Mouse (Mus musculus) stomach, embryonic 14.5 days (tissue): ENCODE data around the gene Acap2. TPM values are rescaled to one million over a fixed set of nuclear protein-coding genes. Genes with fewer than 3 reads are reported as not detected.

Source experiments
- ATAC-seq: fragments of 200-750 bp; cut with Nextera tagmentation; 2 replicates; pipeline ENCODE4 v1.8.0; 2017; ENCODE audit warnings: low read depth, moderate TSS enrichment; ENCODE audit not compliant: insufficient number of reproducible peaks, insufficient read depth, low FRiP score
- H3K27ac ChIP-seq: fragments of 300-500 bp; sonication (generic); 2 replicates; pipeline ENCODE4 v1.5.1; 2014; ENCODE audit warnings: mild to moderate bottlenecking, low read length, moderate library complexity, mixed read lengths
- H3K27me3 ChIP-seq: fragments of 300-500 bp; sonication (generic); 2 replicates; pipeline ENCODE4 v1.6.1; 2014; ENCODE audit warnings: low read length, control low read depth, mixed read lengths; ENCODE audit not compliant: control insufficient read depth, insufficient read depth
- H3K36me3 ChIP-seq: fragments of 300-500 bp; sonication (generic); 2 replicates; pipeline ENCODE4 v1.6.1; 2014; ENCODE audit warnings: mild to moderate bottlenecking, control low read depth, low read length, moderate library complexity, mixed read lengths; ENCODE audit not compliant: control insufficient read depth, insufficient read depth
- H3K4me1 ChIP-seq: fragments of 300-500 bp; sonication (generic); 2 replicates; pipeline ENCODE4 v1.6.1; 2014; ENCODE audit warnings: low read length, control low read depth, mixed read lengths; ENCODE audit not compliant: control insufficient read depth, insufficient read depth
- H3K4me2 ChIP-seq: fragments of 300-500 bp; sonication (generic); replicated peaks from 2 replicates; pipeline ENCODE4 v1.6.1; 2014; ENCODE audit warnings: low read depth, low read length, control low read depth
- H3K4me3 ChIP-seq: fragments of 300-500 bp; sonication (generic); 2 replicates; pipeline ENCODE4 v1.5.1; 2014; ENCODE audit warnings: low read depth, low read length, control low read depth
- H3K9ac ChIP-seq: fragments of 300-500 bp; sonication (generic); replicated peaks from 2 replicates; pipeline ENCODE4 v1.6.1; 2014; ENCODE audit warnings: low read depth, mild to moderate bottlenecking, control low read depth, low read length, moderate library complexity, mixed read lengths
- H3K9me3 ChIP-seq: fragments of 300-500 bp; sonication (generic); 2 replicates; pipeline ENCODE4 v1.6.1; 2016; ENCODE audit warnings: low read depth, low read length, control low read depth; ENCODE audit not compliant: control insufficient read depth
- WGBS: fragments of 180-500 bp; shearing (Covaris S2); extraction: QIAGEN DNeasy Blood & Tissue Kit; methylation state at CpG from one replicate; pipeline ENCODE4 v1.1.7; 2014; 5-methylcytosine and 5-hydroxymethylcytosine counted together
- polyA plus RNA-seq: library from polyadenylated mRNA; unstranded; fragments of >200 nt; fragmentation: Nextera tagmentation; extraction: Ambion mirVana; gene quantifications from 2 replicates; pipeline ENCODE4 v1.2.1, GENCODE M21; 2014

Acap2 gene
- polyA plus RNA-seq, 1 experiment from 2014 or later, result 24.9 TPM

GRCm38 (mm10) chr16:31170297-31170696 is 30.7 kb downstream of the Acap2 start:
- Histone ChIP-seq H3K36me3 (no peaks in the 10 kb centered on the region), H3K9me3 (no peaks in the 10 kb centered on the region), H3K27me3 (no peaks in the 10 kb centered on the region), H3K4me2 (no peak overlapping the region), H3K4me3 (no peak overlapping the region), H3K27ac (no peak overlapping the region), H3K4me1 (peaks cover 18% of the 10 kb centered on the region), H3K9ac (no peak overlapping the region)
- ATAC-seq, result no peak
- 94% methylated on average over 8 of the region's 8 CpGs for WGBS

- no peak overlapping the region for H3K9ac ChIP-seq
- H3K9me3 ChIP-seq, result no peaks in the 10 kb centered on the region
- peaks cover 22% of the 10 kb centered on the region for H3K4me1 ChIP-seq
- H3K4me2 ChIP-seq, result no peak overlapping the region
- no peak overlapping the region for H3K4me3 ChIP-seq
- no peaks in the 10 kb centered on the region for H3K27me3 ChIP-seq
- H3K27ac ChIP-seq, result no peak overlapping the region
- no peaks in the 10 kb centered on the region for H3K36me3 ChIP-seq
- no peak for ATAC-seq
Measured at GRCm38 (mm10) chr16:31169596-31169995, 31.4 kb downstream of the Acap2 start.

GRCm38 (mm10) chr16:31167934-31168333 is 33.1 kb downstream of the Acap2 start:
- no peak overlapping the region for H3K9ac ChIP-seq
- no peaks in the 10 kb centered on the region for H3K9me3 ChIP-seq
- no peak overlapping the region for H3K4me2 ChIP-seq
- peaks cover 22% of the 10 kb centered on the region for H3K4me1 ChIP-seq
- H3K27ac ChIP-seq, result no peak overlapping the region
- no peaks in the 10 kb centered on the region for H3K36me3 ChIP-seq
- no peaks in the 10 kb centered on the region for H3K27me3 ChIP-seq
- ATAC-seq, result no peak
- no peak overlapping the region for H3K4me3 ChIP-seq
- WGBS, result 47% methylated on average over 7 of the region's 7 CpGs

DNA sequence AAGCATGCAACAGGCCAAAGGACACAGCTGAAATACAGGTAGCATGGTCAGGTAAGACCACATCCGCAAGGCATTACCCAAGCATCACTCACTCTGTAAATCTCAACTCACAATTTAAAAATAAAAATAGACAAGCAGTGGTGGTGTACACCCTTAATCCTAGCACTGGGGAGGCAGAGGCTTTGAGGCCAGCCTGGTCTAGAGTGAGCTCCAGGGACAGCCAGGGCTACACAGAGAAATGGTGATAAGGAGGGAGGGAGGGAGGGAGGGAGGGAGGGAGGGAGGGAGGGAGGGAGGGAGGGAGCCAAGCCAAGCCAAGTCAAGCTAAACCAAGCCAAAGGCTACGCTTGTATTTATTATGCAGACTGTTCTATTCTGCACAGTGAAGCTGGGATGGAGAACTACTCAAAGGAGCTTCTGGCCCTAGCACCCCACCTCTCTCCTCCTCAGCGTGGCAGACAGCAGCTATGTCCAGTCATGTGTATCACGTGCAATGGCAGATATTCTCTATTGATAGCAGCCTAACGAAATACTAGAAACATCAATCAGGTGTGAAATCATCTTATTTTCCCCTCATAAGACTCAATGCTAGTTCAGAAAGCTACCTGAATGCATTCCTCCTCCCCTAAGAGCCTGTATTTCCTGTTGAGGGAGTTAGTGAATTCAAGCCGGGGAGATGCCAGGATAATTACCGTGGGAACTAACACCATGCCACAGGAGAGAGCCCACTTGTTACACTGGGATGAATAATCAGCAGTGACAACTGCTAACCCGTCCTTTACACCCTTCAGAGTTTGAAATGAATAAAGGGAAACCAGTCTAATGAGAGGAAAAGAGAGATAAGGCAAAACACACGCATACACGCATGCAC is 33.8 kb downstream of the Acap2 start:
- H3K9me3 ChIP-seq, result no peaks in the 10 kb centered on the region
- ATAC-seq, result no peak
- H3K4me3 ChIP-seq, result no peak overlapping the region
- 63% methylated on average over 10 of the region's 10 CpGs for whole genome bisulfite sequencing
- H3K4me1 ChIP-seq, result peaks cover 22% of the 10 kb centered on the region
- no peak overlapping the region for H3K27ac ChIP-seq
- no peaks in the 10 kb centered on the region for H3K27me3 ChIP-seq
- H3K36me3 ChIP-seq, result no peaks in the 10 kb centered on the region
- H3K4me2 ChIP-seq, result no peak overlapping the region
- no peak overlapping the region for H3K9ac ChIP-seq

GRCm38 (mm10) chr16:31165907-31166306 is 35.1 kb downstream of the Acap2 start:
- Histone ChIP-seq H3K9ac (no peak overlapping the region), H3K4me2 (no peak overlapping the region), H3K9me3 (no peaks in the 10 kb centered on the region), H3K36me3 (no peaks in the 10 kb centered on the region), H3K27me3 (no peaks in the 10 kb centered on the region), H3K4me1 (peaks cover 22% of the 10 kb centered on the region), H3K4me3 (no peak overlapping the region), H3K27ac (0 out of 2 replicates have a peak overlapping the region, but pooled peaks have one; percentile 10)
- no peak for ATAC-seq
- WGBS, result 53% methylated on average over 4 of the region's 4 CpGs

DNA sequence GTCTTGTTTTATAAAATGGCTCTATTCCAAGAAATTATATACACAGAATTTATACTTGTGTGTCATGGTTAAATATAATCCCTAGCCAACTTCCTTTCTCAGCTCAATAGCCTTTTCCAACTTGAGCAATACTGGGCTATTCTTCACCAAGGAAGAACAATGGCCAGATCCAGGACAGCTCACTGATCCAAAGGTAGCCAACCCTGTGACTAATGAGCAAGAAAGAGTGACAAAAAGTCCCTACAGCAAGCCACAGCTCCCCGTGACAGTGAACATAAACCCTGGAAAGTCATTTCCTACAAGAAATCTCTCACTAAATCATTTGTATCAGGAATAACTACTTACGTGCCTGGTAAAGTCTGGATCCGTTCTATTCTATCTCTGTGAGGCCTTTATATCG is 35.6 kb downstream of the Acap2 start:
- Histone ChIP-seq H3K9me3 (no peaks in the 10 kb centered on the region), H3K27me3 (no peaks in the 10 kb centered on the region), H3K4me2 (no peak overlapping the region), H3K9ac (no peak overlapping the region), H3K4me1 (peaks cover 22% of the 10 kb centered on the region), H3K4me3 (no peak overlapping the region), H3K36me3 (no peaks in the 10 kb centered on the region), H3K27ac (no peak overlapping the region)
- no peak for ATAC-seq
- 72% methylated on average over 4 of the region's 4 CpGs for WGBS

- no peaks in the 10 kb centered on the region for H3K9me3 ChIP-seq
- peaks cover 22% of the 10 kb centered on the region for H3K4me1 ChIP-seq
- 89% methylated on average over 4 of the region's 4 CpGs for WGBS
- H3K9ac ChIP-seq, result no peak overlapping the region
- H3K4me3 ChIP-seq, result no peak overlapping the region
- no peaks in the 10 kb centered on the region for H3K36me3 ChIP-seq
- ATAC-seq, result no peak
- no peaks in the 10 kb centered on the region for H3K27me3 ChIP-seq
- H3K27ac ChIP-seq, result no peak overlapping the region
- H3K4me2 ChIP-seq, result no peak overlapping the region
Measured at GRCm38 (mm10) chr16:31164125-31164524, 36.9 kb downstream of the Acap2 start.

GRCm38 (mm10) chr16:31160486-31160885 is 40.6 kb downstream of the Acap2 start:
- Histone ChIP-seq H3K4me3 (no peak overlapping the region), H3K9ac (no peak overlapping the region), H3K27me3 (no peaks in the 10 kb centered on the region), H3K9me3 (peaks cover 21% of the 10 kb centered on the region; the same call in 1 of the 2 replicates), H3K4me2 (no peak overlapping the region), H3K4me1 (0 out of 2 replicates have a peak, but pooled peaks cover 6% of the 10 kb centered on the region), H3K27ac (no peak overlapping the region), H3K36me3 (no peaks in the 10 kb centered on the region; the same call in 1 of the 2 replicates)
- ATAC-seq, result no peak
- 67% methylated on average over 6 of the region's 6 CpGs for WGBS
